Mouse (Mus musculus): ENCODE measurements around the gene Pvr. TPM values are rescaled to one million over a fixed set of nuclear protein-coding genes. Genes with fewer than 3 reads are reported as not detected.
A peak's percentile ranks its signal among the peaks of the same experiment; 100 is the strongest.
"Not testable (repeated sequence)": the region's sequence is repeated elsewhere in the genome, so short reads cannot be mapped to it uniquely, and the experiment has no call there.

Pvr gene
- total RNA-seq, 4 experiments from 2014 or later, result 7.0 to 12.4 (median 10.5) TPM

DNA sequence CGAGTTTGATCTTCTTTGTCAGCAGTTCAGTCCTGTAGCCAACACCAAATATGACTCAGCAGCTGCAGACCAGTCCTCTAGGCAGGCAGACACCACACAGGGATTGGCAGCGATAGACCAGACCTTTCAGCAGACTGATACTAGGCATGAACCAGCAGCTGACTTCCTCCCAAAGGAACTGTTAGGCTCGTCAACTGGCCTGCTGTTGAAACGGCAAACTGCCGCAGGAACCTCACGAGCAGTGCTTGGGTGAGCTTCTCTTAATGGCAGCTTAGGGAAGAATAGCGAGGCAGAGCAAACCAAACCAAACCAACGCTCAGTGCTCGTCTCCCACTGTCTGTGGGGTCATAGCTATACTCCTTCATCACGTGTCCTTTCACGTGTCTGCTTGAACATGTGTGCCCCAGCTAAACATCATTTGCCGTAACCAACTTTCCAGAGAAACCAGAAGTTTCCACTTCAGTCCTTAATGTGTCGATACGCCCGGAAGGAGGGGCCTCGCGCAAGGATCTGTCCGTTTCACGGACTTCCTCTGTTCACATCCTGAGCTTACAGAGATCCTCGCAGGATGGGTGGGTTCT is 14.3 kb upstream of the Pvr start:
- no peak for DNase-seq (ENCODE audit: low spot score in 2 of 2)

DNA sequence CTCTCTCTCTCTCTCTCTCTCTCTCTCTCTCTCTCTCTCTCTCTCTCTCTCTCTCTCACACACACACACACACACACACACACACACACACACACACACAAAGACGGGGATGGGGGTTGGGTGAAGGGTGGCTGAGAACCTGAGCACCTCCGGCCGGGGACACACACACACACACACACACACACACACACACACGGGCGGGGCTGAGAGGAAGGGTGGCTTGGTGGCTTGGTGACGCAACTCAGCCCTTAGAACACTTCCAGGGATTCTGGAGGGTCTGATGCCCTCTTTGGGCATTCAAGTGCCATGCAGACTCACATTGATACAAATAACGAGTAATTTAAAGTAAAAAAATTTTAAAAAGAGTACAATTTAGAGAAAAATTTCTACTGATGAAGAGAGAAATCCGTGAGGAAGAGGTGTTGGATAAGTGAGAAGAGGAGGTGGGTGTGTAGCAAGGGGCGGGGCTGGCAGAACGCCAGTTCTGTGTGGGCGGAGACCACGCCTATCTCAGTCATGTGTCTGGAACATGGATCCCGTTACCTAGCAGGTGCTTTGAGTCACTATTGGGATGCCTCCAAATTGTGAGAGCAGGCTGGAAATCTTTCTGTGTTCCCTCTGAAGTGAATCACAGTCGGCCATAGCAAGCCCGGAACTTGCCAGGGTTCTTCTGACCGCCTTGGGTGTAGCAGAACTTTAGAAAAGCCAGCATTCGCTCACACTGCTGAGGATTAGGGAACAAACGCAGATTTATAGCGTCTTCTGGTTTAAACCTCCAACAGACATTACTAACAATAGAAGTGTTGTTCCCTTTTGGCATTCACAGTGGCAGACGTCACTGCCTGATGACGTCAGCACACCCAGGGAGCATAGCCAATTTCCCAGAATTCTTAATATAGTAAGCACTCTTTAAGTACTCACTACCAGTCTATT is 12.2 kb upstream of the Pvr start:
- DNase-seq (ENCODE audit: low spot score in 2 of 2), result peak; percentile 77 to 91

DNA sequence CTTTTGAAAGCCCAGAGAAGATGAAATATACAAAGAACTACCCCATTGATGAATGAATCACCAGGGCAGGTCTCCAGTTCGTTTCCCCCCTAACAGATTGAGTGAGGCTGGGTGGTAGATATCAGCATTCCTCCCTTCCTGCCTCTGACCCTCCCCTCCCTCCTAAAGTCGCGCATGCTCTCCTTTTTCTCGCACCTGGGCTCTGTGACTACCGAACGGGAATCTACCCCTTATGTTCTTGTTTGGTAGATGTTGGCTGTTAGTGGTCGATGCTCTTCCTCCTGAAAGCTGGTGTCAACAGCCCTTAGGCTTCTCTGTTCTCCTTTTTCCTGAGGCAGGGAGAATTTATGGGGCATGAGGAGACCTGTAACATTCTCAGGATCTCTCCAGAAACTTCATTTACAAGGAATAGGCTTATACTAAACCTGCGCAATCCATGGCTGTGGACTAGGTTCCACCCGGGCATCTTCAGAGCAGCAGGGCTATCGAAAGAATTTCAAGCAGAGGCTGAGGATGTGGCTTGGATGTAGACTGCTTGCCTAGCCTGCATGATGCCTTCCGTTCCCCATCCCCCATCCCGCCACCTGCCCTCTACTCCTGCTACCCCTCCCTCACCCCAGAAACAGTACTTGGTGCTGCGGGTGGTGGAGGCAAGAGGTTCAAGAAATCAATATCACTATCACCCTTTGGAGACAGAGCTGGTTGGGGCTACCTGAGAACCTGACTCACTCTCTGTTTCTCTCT is 11.3 kb upstream of the Pvr start:
- DNase-seq (ENCODE audit: low spot score in 2 of 2), result no peak

DNA sequence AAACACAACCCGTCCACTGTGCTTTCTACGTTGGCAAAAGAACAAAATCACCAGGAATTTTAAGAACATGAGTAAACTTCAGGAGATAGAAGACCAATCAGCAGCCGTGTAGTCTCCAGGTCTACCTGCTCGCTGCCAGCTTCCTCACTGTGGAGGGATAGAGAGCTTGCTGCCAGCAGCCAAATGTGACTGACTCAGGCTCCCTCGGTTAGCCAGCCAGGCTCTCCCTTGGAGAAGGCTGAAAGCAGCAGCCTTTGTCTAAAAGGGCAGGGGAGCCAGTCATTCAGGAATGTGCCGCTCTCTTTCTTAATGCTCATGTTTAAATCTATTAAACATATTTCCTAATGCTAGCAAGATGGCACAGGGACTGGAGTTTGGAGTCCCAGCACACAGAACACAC is 9.5 kb upstream of the Pvr start:
- DNase-seq (ENCODE audit: low spot score in 2 of 2), result not testable (repeated sequence)

DNA sequence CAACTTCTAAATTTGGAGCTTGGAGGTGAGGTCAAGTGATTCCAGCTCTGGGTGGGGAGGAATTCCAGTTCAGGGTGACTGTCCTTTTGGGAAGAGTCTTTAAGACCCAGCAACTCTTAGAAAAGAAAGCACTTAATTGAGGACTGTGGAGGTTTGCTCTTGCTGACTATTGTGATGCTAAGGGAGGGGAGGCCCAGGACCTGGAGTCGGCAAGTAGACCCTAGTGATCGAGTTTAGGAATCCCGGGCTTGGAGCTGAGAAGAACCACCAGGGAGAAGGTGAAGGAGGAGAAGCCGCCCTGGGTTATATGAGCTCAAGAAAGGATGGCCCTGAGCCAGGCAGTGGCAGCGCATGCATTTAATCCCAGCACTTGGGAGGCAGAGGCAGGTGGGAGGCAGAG is 7.5 kb upstream of the Pvr start:
- DNase-seq (ENCODE audit: low spot score in 2 of 2), result no peak

DNA sequence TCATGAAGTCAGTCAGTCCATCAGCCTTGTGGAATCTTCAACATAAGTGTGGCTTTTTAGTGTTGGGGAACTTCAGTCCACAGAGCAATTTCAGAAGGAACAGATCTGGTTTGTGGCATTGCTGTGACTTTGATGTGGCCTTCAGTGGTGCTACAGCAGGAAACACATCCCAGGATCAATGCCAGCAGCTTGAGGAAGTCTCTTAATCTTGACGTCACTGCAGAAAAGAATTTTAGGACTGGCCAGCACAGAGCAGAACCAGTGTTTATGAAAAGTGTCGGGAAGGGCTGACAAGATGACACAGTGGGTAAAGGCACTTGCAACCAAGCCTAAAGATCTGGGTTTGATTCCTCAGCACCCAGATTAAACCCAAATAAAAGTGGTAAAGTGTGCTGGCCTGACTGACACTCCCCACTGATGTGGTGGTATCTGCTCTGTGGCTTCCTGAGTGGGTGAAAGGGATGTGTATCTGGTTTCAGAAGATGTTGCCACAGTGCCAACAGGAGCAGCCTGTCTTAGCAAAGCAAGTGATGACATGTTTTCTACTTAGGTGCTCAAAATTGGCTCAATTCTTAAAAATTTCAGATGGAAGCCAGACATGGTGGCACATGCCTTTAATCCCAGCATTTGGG is 6.0 kb upstream of the Pvr start:
- no peak for DNase-seq (ENCODE audit: low spot score in 2 of 2)

DNA sequence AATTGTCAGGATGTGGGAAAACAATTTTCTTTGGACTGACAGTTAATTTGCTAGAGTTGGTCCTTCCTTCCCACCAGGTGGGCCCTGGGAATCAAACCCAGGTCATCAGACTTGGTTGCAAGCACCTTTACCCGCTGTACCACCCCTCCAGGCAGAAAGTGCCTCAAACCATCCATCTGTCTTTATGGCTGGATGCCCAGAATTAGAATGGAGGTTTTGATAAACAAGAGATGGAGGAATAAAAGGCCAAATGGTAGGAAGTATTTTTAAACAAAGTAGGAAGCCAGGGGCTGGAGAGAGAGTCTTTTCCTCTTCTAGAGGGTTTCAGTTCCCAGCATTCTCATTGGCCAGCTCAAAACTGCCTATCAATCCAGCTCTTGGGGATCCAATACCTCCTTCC is 4.4 kb upstream of the Pvr start:
- no peak for DNase-seq (ENCODE audit: low spot score in 2 of 2)

DNA sequence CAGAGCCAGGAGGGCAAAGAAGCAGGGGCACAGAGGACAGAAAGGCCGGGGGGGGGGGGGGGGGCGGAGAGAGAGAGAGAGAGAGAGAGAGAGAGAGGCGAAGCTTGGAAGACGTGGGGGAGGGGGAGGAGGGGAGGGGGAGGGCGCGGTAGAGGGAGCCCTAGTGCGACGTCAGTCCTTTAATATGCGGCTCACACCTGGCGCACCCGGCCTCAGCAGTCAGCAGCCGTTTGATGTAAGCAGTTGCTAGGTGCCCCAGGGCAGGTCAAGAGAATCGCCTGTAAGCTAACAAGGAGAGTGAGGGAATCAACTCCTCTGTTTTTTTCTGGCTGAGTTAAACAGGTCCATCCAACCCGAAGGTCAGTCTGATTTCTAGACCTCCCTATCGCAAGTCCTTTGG is 2.8 kb upstream of the Pvr start:
- no peak for DNase-seq (ENCODE audit: low spot score in 2 of 2)

DNA sequence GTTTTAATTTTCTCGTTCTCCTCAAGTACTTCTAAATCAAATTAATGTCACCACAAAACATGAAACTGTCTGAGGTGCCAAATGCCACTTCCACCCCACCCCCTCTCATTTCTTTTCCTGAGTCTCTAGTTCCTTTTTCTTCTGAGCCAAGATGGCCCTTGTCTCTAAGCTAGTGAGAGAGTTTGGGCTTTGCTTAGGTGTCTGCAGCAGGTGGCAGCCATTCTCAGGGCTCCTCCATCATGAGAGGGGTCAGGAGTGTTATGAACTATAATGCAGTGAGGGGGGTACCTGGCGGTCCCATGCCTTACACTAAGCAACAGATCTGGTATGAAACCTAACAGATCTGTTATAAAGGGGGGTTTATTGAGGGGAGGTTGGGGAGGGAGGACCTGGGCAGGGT is 2.4 kb upstream of the Pvr start:
- DNase-seq (ENCODE audit: low spot score in 2 of 2), result no peak

DNA sequence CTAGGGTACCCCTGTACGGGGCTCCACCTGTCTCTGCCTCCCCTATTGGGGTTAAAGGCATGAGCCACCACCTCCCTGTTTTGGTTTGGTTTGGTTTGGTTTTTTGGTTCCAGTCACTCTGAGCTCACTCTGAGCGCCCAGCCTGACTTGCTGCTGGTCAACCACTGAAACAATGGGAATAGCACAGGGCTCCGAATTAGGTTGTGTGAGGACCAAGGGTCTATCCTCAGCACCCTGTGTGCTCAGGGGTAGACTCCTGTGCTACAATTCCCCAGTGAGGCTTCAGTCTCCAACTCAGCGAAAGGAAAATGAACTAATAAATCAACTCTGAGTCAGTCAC is 824 bp downstream of the Pvr start:
- no peak for DNase-seq (ENCODE audit: low spot score in 2 of 2)

DNA sequence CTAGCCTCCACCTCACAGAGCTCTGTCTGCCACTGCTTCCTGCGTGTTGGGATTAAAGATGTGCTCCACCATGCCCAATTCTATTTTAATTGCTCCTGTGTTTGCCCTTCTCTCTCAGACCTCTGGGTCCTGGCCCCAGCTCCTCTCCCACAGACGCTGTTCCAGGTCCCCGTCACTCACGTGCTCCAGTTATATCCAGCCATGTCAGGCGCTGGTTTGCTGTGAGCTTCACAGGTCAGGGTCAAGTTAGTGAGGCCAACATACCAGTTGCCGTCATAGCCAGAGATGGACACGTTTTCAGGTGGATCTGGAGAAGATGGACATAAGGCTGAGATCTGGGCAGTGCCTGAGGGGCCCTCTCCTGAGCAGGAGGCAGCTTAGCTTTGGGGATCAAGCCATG is 6.4 kb downstream of the Pvr start:
- no peak for DNase-seq (ENCODE audit: low spot score in 2 of 2)

DNA sequence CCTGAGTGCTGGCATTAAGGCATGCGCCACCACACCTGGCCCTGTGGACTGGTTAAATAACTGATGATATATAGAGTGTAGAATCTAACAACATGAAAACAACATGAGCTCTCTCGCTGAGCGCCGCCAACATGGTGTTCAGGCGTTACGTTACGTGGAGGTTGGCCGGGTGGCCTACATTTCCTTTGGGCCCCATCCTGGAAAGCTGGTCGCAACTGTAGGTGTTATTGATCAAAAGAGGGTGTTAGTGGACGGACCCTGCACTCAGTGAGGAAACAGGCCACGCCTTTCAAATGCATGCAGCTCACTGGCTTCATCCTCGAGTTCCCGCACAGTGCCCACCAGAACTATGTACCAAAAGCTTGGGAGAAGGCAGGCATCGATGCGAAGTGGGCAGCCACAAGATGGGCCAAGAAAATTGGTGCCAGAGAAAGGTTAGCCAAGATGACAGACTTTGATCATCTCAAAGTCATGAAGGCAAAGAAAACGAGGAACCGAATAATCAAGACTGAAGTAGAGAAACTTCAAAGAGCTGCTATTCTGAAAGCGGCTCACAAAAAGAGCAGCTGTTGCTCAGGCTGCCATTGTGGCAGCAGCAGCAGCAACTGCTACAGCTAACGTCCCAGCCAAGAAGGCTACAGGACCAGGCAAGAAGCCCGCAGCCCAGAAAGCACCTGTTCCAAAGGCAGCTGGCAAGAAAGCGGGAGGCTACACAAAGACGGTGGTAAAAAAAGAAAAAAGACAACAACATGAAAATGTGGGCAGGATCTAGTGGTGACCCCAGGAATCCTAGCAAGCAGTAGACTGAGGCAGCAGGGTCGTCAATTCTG is 9.1 kb downstream of the Pvr start:
- DNase-seq (ENCODE audit: low spot score in 2 of 2), result no peak

DNA sequence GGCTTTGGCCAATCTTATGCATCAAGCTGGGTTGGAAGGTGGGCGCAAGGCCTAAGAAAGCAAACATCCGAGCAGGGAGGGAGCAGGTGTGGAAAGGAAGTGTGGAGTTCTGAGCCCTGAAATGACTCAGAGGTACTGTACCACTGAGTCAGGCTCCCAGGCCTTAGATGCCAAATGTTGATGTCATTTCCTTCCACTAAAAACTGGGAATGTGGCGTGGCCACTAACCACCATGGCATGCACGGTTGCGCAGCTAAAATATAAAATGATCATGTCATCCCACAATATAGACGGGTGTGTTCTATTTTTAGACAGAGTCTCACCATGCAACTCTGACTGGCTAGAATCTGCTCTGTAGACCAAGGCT is 9.7 kb downstream of the Pvr start:
- DNase-seq (ENCODE audit: low spot score in 2 of 2), result no peak

DNA sequence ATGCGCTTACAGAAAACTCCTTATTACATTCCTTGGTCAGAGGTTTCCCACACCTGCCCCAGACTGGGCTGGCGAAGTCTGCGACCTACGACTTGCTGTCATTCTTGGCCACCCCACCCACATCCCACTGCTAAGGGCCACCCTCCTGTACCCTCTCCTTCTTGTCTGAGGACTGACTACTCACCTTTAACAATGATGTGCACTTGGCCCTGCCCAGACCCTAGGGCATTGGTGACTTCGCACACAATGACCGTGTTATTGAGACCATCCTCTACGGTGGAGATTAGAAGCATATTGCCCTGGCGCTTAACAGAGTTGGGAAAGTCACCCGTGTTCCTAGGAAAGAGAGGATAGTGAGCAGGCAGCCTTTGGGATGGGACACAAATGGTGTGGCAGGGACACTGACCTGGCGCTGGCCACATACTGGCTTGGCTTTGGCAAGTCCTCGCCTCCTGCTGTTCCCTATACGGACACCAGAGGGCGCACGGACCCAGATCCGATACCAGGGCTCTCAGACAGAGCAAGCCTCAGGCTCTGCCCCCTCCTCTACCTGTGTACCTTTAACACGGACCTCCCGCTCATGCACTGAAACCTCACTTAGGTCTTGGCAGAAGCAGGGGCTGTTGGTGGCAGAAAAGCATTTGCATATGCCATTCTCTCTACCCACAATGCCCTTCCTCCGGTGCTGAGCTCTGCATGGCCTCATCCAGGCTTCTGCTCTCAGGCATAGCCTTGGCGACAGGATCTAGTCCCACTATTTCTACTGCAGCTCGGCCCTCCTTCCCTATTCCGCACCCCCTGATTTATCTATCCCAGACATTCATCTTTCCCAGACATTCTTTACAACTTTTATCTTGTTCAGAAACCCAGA is 10.3 kb downstream of the Pvr start:
- DNase-seq (ENCODE audit: low spot score in 2 of 2), result peak; percentile 49 to 72

DNA sequence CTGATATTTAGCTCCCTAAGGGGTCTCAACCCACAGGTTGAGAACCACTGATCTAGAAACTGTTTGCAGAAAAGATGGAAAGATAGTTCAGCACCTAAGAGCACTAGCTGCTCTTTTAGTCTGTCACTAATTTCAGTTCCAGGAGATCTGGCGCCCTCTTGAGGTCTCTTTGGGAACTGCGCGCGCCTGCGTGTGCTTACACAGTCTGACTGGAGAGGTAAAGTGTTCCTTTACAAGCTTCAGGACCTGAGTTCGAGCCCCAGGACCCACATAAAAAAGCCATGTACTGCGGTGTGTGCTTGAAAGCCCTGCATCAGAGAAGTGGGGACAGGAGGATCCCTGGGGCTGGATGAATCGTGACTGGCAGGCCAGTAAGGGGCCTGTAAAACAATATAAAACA is 31.1 kb downstream of the Pvr start:
- DNase-seq (ENCODE audit: low spot score in 2 of 2), result no peak

DNA sequence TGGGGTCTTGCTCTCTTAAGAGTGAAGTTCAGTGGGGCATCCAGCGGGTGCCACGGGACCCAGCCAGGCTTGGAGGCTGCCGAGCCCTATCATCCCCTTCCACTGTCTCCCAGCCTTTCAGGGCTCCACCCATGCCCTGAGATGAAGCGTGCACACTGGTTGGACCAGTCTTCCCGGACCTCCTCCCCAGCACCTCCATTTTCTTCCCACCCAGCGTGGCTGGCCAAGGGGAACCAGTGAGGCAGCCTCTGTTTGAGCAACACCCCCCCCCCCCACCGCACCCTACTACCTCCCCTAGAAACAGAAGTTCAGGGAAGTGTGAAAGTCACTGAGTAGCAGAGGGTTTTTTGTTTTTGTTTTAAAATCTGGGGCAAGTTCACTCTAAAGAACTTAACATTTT is 33.1 kb downstream of the Pvr start, which contains the start of gene Ceacam19:
TSS of gene Ceacam19 (minus strand) at position 117 of the 400 bp plus-strand sequence.
- no peak for DNase-seq (ENCODE audit: low spot score in 2 of 2)

DNA sequence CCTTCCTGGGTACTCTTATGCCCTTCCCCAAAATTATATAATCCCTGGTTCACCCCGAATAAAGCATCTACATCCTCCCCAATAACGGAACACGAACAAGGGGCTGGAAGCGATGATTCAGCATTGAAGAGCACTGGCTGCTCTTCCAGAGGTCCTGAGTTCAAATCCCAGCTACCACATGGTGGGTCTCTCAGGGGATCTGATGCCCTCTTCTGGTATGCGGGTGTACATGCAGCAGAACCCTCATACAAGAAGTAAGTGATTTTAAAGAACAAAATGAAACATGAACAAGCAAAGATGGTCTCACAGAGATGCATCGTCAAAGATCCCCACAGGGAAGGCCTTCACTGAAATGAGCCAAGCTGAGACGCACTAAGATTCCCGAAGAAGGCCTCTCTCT is 40.2 kb downstream of the Pvr start:
- DNase-seq (ENCODE audit: low spot score in 2 of 2), result no peak

DNA sequence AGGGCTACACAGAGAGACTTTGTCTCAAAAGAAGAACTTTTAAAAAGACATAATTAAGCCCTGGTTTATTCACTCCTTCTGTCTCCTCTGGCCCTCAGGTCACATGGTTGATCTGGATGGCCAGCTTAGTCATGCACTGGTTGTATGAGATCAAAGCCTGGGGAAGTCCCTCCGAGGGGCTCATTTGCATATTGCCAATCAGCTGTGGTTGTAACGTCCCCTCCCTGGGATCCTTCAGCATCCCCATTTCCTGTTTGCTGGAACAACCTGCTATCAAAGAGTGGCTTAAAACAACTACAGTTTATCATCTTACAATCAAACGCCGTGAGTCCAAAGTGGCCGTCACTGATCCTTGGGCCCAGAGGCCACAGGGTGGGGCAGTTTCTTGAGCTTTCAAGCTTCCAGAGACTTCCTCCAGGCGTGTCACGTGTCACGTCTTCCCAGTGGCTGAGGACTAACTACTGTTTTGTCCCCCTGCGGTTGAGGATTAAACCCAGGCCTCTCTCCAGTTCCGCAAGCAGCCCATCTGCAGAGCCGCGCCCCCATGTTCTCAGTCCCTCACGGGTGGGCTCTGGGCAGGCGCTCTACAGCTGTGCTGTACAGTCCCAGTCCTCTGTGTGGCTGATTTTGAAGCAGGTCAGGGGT is 44.1 kb downstream of the Pvr start:
- DNase-seq (ENCODE audit: low spot score in 2 of 2), result no peak

DNA sequence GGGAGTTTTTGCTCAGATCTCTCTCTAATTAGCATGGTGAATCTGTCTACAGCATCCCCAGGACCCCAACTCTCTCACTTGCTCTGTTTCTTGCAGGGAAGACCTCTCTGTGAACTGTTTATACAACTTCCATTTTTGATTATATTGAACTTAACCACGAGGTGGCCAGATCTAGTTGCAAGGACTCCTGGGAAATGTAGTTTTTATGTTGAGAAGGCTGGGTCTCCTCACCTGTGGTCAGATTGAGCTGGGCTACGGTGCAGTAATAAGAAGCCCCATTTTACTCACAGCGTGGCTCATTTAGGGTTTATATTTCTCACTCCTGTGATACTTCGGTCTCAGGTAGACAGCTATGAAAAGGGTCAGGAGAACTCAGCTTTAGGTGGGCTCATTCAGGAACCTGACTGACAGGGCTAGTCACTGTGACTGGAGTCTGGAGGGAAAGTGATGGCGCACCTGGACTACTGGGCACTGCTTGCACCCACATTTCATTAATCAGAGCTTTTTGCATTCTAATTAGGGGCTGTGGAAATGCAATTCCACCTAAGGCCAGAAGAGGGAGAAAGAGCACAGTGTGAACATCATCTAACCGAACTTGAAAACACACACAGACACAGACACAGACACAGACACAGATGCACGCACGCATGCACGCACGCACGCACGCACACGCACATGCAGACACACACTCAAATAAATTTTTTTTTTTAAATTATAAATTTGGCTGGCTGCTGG is 44.8 kb downstream of the Pvr start:
- no peak for DNase-seq (ENCODE audit: low spot score in 2 of 2)

All from left cerebral cortex, adult 8-10 months (tissue).